Mouse (Mus musculus) embryonic fibroblast, embryonic 13.5 days (primary cell): ENCODE data around the gene Serpinb11.

ENCODE experiments used
- CTCF ChIP-seq: IDR thresholded peaks from 2 replicates; pipeline ENCODE4 v1.5.1; 2011; ENCODE audit warnings: mild to moderate bottlenecking, control low read depth, low read length, moderate library complexity, borderline replicate concordance; ENCODE audit not compliant: insufficient read depth
- POLR2A ChIP-seq: IDR thresholded peaks from 2 replicates; pipeline ENCODE4 v1.6.1; 2011; ENCODE audit warnings: low read depth, mild to moderate bottlenecking, control low read depth, low read length, moderate library complexity

- TF ChIP-seq CTCF (no peak), POLR2A (no peak)
Measured at GRCm38 (mm10) chr1:107381491-107381890, 20.5 kb downstream of the Serpinb11 start.
